Comparison of ENCODE assay signal across 11 mouse cellular contexts in the genomic region with DNA sequence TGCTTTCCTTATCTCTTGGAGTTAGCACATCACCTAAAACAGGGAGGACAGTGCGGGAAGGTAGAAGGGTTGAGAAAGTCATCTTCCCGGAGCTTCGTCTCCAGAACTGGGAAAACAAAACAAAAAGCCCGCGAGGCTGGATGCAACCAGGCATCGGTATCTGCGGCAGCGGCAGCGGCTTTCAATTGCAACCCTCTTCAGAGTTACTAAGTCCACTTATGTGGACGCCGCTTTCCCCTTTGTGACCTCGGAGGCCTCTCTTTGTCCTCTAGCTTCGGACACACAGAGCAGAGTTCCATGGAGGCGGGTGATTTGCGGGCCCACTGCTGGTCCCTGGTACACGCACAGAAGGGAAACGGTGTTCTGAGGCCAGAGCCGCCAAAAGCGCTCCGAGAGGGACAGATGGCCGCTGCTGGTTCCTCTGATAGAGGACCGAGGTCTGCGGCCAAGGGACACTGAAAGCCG. TPM values are rescaled to one million over a fixed set of nuclear protein-coding genes. Genes with fewer than 3 reads are reported as not detected.
DNase-seq lines count a peak whose midpoint lies in the region; ATAC-seq lines count a peak whose summit lies in the region.
"Had no signal": no experiment of that assay in that cellular context is flagged by ENCODE, and none has a peak within 500 bp of the region (broad histone marks: within the 10 kb centered on the region; RNA-seq: fewer than 3 reads in every experiment).

No protein-coding gene starts in this region.

- H3K9ac ChIP-seq in hindbrain, embryonic 12.5 days = peak overlapping the region; percentile 39
- H3K9ac ChIP-seq: neural tube, embryonic 13.5 days had no signal

- no peaks in the 10 kb centered on the region for H3K36me3 ChIP-seq in heart, embryonic 10.5 days
- no peaks in the 10 kb centered on the region for H3K36me3 ChIP-seq in hindbrain, embryonic 12.5 days
- H3K36me3 ChIP-seq: neural tube, embryonic 13.5 days had no signal

- no peak for DNase-seq in heart, embryonic 10.5 days (ENCODE audit: low spot score)
- no peak for DNase-seq in heart, postnatal 4 days
- peak; percentile 37 for DNase-seq in retina, postnatal 1 day
- DNase-seq in retina, embryonic 14.5 days (ENCODE audit: low spot score) = no peak
- DNase-seq in yolk sac, embryonic 10.5 days (ENCODE audit: low spot score) = no peak
- no peak for DNase-seq in layer of hippocampus, adult 18-20 months (ENCODE audit: low spot score in 2 of 2)
- DNase-seq: B cell, adult 2 months had no signal

- peak overlapping the region; percentile 42 for H3K4me3 ChIP-seq in heart, embryonic 10.5 days
- H3K4me3 ChIP-seq in hindbrain, embryonic 12.5 days = peak overlapping the region; percentile 18
- H3K4me3 ChIP-seq: neural tube, embryonic 13.5 days had no signal

- no peaks in the 10 kb centered on the region for H3K9me3 ChIP-seq in heart, embryonic 10.5 days
- H3K9me3 ChIP-seq in hindbrain, embryonic 12.5 days (replicated peaks) = no peaks in the 10 kb centered on the region
- H3K9me3 ChIP-seq: neural tube, embryonic 13.5 days had no signal

- ATAC-seq in hindbrain, embryonic 12.5 days (ENCODE audit: low FRiP score) = no peak
- no peak for ATAC-seq in frontal cortex, adult (ENCODE audit: low TSS enrichment)

- H3K27ac ChIP-seq in heart, embryonic 10.5 days = no peak overlapping the region
- H3K27ac ChIP-seq in hindbrain, embryonic 12.5 days = no peak overlapping the region
- H3K27ac ChIP-seq: neural tube, embryonic 13.5 days had no signal

- peaks cover 99% of the 10 kb centered on the region for H3K27me3 ChIP-seq in heart, embryonic 10.5 days (ENCODE audit: insufficient read depth, poor library complexity, severe bottlenecking)
- H3K27me3 ChIP-seq in hindbrain, embryonic 12.5 days = peaks cover 96% of the 10 kb centered on the region

- H3K4me1 ChIP-seq in heart, embryonic 10.5 days = peaks cover 30% of the 10 kb centered on the region
- H3K4me1 ChIP-seq in hindbrain, embryonic 12.5 days = peaks cover 25% of the 10 kb centered on the region

- under 1% methylated on average over 24 of the region's 24 CpGs for whole genome bisulfite sequencing in heart, embryonic 10.5 days
- under 1% methylated on average over 24 of the region's 24 CpGs for WGBS in hindbrain, embryonic 12.5 days

- peak overlapping the region; percentile 45 for H3K4me2 ChIP-seq in hindbrain, embryonic 12.5 days (replicated peaks)
- H3K4me2 ChIP-seq: liver, embryonic 11.5 days; neural tube, embryonic 13.5 days had no signal

RNA-seq across cellular contexts. Expression of a gene that starts 3.5 kb away (rescaled TPM):
- polyA plus RNA-seq in heart, embryonic 10.5 days (2016; fragmentation: Nextera tagmentation; extraction: Ambion mirVana) = not detected in 2 replicates
- total RNA-seq in heart, postnatal 4 days (2021) = not detected
- 0.66 and 0.86 TPM in 2 replicates for polyA plus RNA-seq in hindbrain, embryonic 12.5 days (2016; fragmentation: Nextera tagmentation; extraction: Ambion mirVana)
- total RNA-seq in layer of hippocampus, adult 18-20 months (2021) = under 1 TPM; 0.33 to 0.54 TPM
- polyA plus RNA-seq: liver, embryonic 11.5 days; neural tube, embryonic 13.5 days had no signal
